Mouse (Mus musculus) liver, embryonic 14 days (tissue): ENCODE data around the gene Ptpn3. TPM values are rescaled to one million over a fixed set of nuclear protein-coding genes. Genes with fewer than 3 reads are reported as not detected.

Source experiments
- polyA plus RNA-seq: library from polyadenylated mRNA; depleted of rRNA; stranded (reverse); fragments of >200 nt; gene quantifications from 2 replicates; pipeline ENCODE4 v1.2.3, GENCODE M21; 2012; rRNA removed

The Ptpn3 gene
- polyA plus RNA-seq = 0.40 and 0.58 TPM in 2 replicates

DNA sequence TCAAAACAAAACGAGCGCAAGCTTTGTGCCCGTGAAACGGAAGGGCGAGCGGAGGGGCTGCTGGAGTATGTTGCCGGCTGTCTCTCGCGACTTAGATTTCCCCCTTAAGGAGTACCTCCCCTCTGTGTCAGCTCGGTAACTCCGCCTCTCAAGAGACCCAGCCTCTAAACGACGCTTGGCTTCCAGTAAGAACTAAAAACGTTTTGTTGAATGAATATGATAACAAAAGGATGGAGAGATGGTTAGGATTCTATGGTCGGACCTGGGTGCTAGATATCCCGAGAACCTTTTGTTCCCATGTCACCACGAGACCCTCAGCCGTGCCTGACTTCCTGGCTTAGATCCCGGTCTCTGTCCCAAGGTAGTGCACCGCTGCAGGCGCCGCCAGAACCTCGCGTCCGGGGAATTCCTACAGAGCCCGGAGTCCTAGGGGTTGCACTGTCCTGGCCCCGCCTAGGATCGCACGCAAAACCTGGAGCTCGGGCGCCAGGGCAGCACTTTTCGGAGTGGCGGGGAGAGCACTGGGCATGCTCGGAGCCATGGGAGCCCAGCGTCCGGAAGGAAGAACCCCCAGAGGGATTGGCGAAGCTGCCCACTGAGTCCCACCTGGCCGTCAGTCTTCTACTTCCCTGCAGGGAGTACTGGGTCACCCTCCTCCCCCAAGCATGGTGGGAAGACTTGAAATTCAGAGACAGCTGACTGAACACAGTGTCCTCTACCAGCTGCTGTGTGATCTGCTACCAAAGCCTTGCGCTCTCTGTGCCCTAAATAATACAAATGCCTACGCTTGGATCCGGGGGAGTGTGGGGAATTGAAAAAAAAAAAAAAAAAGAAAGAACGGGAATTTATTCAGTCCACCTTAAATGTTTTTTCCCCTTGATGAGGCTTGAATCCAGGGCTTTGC lies at the start of gene Ptpn3:
TSS of gene Ptpn3 (minus strand) at position 428 of the 904 bp plus-strand sequence.

DNA sequence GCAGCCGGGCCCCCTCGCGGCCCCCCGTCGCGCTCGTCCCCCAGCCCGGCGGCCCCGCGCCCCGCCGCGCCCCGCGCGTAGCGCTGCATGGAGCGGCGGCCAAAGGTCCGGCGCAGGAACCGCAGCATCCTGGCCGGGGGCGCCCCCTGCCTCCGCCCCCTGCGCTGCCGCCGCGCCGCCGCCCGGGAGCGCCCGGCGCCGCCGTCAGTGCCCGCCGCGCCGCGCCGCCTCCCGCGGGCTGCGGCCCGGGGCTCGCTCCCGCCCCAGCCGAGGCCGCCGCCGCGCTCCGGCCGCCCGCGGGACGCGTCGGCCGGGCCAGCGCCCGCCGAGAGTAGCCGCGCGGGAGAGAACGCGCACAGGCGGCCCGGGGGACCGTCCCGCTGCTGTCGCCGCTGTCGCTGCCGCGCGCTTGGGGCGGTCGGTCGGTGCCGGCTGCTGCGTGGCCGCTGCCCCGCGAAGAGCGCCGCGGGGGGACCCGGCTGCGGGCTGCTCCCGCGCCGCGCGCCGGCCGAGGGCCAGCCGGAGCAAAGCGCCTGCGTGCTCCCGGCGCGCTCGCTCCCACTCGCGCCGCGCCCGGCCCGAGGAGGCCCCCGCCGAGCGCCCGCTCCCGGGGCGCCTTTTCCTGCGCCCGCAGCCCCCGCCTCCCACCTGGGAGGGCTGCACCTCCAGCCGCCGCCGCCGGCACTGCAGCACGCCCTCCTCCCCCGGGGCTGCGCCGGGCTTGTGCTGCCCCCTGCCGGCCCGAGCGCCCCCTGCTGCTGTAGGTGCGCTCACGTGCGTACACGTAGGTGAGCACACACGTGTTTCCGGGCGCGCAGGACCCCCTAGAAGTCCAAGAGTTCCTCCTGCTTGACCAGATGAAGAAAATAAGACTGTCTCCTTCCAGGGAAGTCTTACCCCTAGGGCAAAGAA lies 158.4 kb downstream of the Ptpn3 start, which contains the start of gene Epb41l4b:
TSS of gene Epb41l4b (minus strand) at position 412 of the 912 bp plus-strand sequence.

Other genes with a start within 250 kb of the Ptpn3 start
- 2.4 and 2.8 TPM in 2 replicates for gene Epb41l4b, start 158.4 kb downstream of the Ptpn3 start, polyA plus RNA-seq
- gene Palm2, start 132.4 kb upstream of the Ptpn3 start, polyA plus RNA-seq = 0.05 and 0.09 TPM in 2 replicates